ENCODE assay signal across 19 mouse cellular contexts in the genomic region with DNA sequence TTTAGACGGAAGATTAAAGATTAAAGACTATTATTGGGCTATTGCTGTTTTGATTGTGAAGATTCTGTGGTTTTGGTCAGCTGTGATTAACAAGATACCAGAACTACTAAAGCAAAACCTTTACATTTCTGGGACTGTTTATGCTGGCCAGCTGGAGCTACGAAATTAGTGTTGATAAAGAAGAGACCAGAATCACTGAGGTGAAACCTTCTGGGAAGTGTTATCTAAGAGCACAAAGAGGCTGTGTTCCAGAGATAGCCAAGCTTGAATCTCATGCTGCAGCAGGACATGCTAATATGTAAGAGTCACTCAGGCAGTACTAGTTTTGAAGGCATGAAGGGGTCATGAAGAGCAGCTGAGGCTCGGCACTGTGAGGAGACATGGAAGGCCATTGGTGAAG.
DNase-seq lines count a peak whose midpoint lies in the region; ATAC-seq and TF ChIP-seq lines count a peak whose summit lies in the region.
"Had no signal": no experiment of that assay in that cellular context is flagged by ENCODE, and none has a peak within 500 bp of the region (broad histone marks: within the 10 kb centered on the region; RNA-seq: fewer than 3 reads in every experiment).

No protein-coding gene starts in this region.

- no peak overlapping the region for H3K4me2 ChIP-seq in hindbrain, embryonic 11.5 days (replicated peaks; ENCODE audit: low read depth, low read length)

- H3K79me2 ChIP-seq in MEL (ENCODE audit: control insufficient read depth, insufficient read depth, low read length, poor library complexity): no peaks in the 10 kb centered on the region

- no peak for TF ChIP-seq RAD21 in MEL (IDR thresholded peaks at IDR 0.05; ENCODE audit: low read depth, low read length)

- no peak for TF ChIP-seq CTCF in MEL (IDR thresholded peaks at IDR 0.05 in 2 of 3, conservative IDR thresholded peaks at IDR 0.05 in 1 of 3; ENCODE audit: control insufficient read depth in 1 of 3, insufficient read depth in 1 of 3, low read depth in 2 of 3, low read length in 3 of 3, poor library complexity in 1 of 3, severe bottlenecking in 1 of 3)

- TF ChIP-seq EP300 in MEL (IDR thresholded peaks at IDR 0.05; ENCODE audit: low read depth in 1 of 2, low read length in 2 of 2): peak; percentile 16 to 50; a peak in 2 of 4 replicates

- H3K27ac ChIP-seq in MEL (ENCODE audit: control insufficient read depth, low read depth, low read length): no peak overlapping the region
- H3K27ac ChIP-seq in hindbrain, embryonic 11.5 days (ENCODE audit: low read depth, low read length): no peak overlapping the region

- DNase-seq in MEL (ENCODE audit: low read depth, low spot score): peak; percentile 9
- no peak for DNase-seq in hindbrain, embryonic 11.5 days (ENCODE audit: low spot score)
- DNase-seq: adrenal gland, adult 2 months; adrenal gland, adult 8-10 months; adrenal gland, postnatal 10 days; adrenal gland, postnatal 14 days; adrenal gland, postnatal 25 days; adrenal gland, postnatal 36 days; B cell, adult 2 months; cerebellum, adult 11 months; cerebellum, adult 11-12 months; cerebellum, adult 18-20 months; cerebellum, adult 2 months; cerebellum, adult 8-10 months had no signal

- ATAC-seq in hindbrain, embryonic 11.5 days (ENCODE audit: low FRiP score): no peak
- ATAC-seq: activated CD4-positive, CD25-positive, alpha-beta regulatory T cell, adult 4 months; CD4-positive, CD25-positive, alpha-beta regulatory T cell, adult 4 months; Patski had no signal

- no peaks in the 10 kb centered on the region for H3K27me3 ChIP-seq in MEL (ENCODE audit: control insufficient read depth in 1 of 2, insufficient read depth in 2 of 2, low read length in 2 of 2)
- H3K27me3 ChIP-seq in hindbrain, embryonic 11.5 days (ENCODE audit: control insufficient read depth, insufficient read depth, low read length): no peaks in the 10 kb centered on the region
- H3K27me3 ChIP-seq: CH12.LX, Patski had no signal

- H3K36me3 ChIP-seq in MEL (ENCODE audit: control insufficient read depth in 1 of 2, insufficient read depth in 2 of 2, low read length in 2 of 2): no peaks in the 10 kb centered on the region
- H3K36me3 ChIP-seq in hindbrain, embryonic 11.5 days (ENCODE audit: control insufficient read depth, insufficient read depth, low read length): no peaks in the 10 kb centered on the region
- H3K36me3 ChIP-seq: G1E had no signal

- WGBS in hindbrain, embryonic 11.5 days: 87% methylated on average over 3 of the region's 3 CpGs

- H3K4me1 ChIP-seq in MEL (ENCODE audit: control insufficient read depth in 1 of 2, insufficient read depth in 2 of 2, low read length in 2 of 2): no peaks in the 10 kb centered on the region; a peak in 1 of 4 replicates
- H3K4me1 ChIP-seq in hindbrain, embryonic 11.5 days (replicated peaks; ENCODE audit: control insufficient read depth, insufficient read depth, low read length): no peaks in the 10 kb centered on the region

- no peaks in the 10 kb centered on the region for H3K9me3 ChIP-seq in MEL (replicated peaks; ENCODE audit: insufficient read depth, low read length)
- no peaks in the 10 kb centered on the region for H3K9me3 ChIP-seq in hindbrain, embryonic 11.5 days (ENCODE audit: control insufficient read depth, low read length)
- H3K9me3 ChIP-seq: G1E had no signal

- no peak for TF ChIP-seq POLR2A in MEL (IDR thresholded peaks at IDR 0.05; ENCODE audit: control insufficient read depth in 1 of 2, insufficient read depth in 1 of 2, low read depth in 1 of 2, low read length in 2 of 2, poor library complexity in 1 of 2)

- H3K9ac ChIP-seq in MEL (ENCODE audit: control insufficient read depth, low read depth, low read length, poor library complexity, severe bottlenecking): no peak overlapping the region
- no peak overlapping the region for H3K9ac ChIP-seq in hindbrain, embryonic 11.5 days (ENCODE audit: low read depth, low read length)

- H3K4me3 ChIP-seq in MEL (ENCODE audit: control insufficient read depth in 1 of 2, insufficient read depth in 1 of 2, low read depth in 2 of 2, low read length in 2 of 2): no peak overlapping the region
- no peak overlapping the region for H3K4me3 ChIP-seq in hindbrain, embryonic 11.5 days (ENCODE audit: low read depth, low read length)

TF ChIP-seq in MEL, 35 proteins besides CTCF, POLR2A, EP300 and RAD21:
- TF ChIP-seq NELFE (IDR thresholded peaks at IDR 0.05; ENCODE audit: low read depth, low read length) (no peak), RCOR1 (IDR thresholded peaks at IDR 0.05; ENCODE audit: low read depth, low read length) (peak; percentile 87), ETS1 (IDR thresholded peaks at IDR 0.05; ENCODE audit: low read depth, low read length) (peak; percentile 64), TCF12 (IDR thresholded peaks at IDR 0.05; ENCODE audit: low read depth, low read length) (peak; percentile 83), GATA1 (IDR thresholded peaks at IDR 0.05; ENCODE audit: low read depth, low read length) (peak; percentile 46)
